Mouse (Mus musculus) liver, postnatal 0 days (tissue): ENCODE data around the gene Spg7. TPM values are rescaled to one million over a fixed set of nuclear protein-coding genes. Genes with fewer than 3 reads are reported as not detected.

Experiments used
- ATAC-seq: fragments of 200-750 bp; cut with Nextera tagmentation; 2 replicates; pipeline ENCODE4 v1.8.0; 2017; ENCODE audit warnings: mild to moderate bottlenecking, moderate library complexity
- DNase-seq: peaks from one replicate; pipeline ENCODE4 v3.0.0-alpha.2; 2016
- H3K27ac ChIP-seq: fragments of 300-500 bp; sonication (generic); 2 replicates; pipeline ENCODE4 v1.5.1; 2014; ENCODE audit warnings: antibody characterized with exemption, moderate library complexity, mild to moderate bottlenecking, low read depth
- H3K27me3 ChIP-seq: fragments of 300-500 bp; sonication (generic); 2 replicates; pipeline ENCODE4 v1.6.1; 2014; ENCODE audit warnings: low read length, control low read depth, mixed read lengths; ENCODE audit not compliant: insufficient read depth
- H3K36me3 ChIP-seq: fragments of 300-500 bp; sonication (generic); replicated peaks from 2 replicates; pipeline ENCODE4 v1.6.1; 2014; ENCODE audit warnings: mild to moderate bottlenecking, control low read depth, low read length, moderate library complexity, mixed read lengths; ENCODE audit not compliant: insufficient read depth
- H3K4me1 ChIP-seq: fragments of 300-500 bp; sonication (generic); 2 replicates; pipeline ENCODE4 v1.6.1; 2014; ENCODE audit warnings: antibody characterized with exemption, mild to moderate bottlenecking, control low read depth; ENCODE audit not compliant: insufficient read depth
- H3K4me2 ChIP-seq: fragments of 300-500 bp; sonication (generic); 2 replicates; pipeline ENCODE4 v1.6.1; 2014; ENCODE audit warnings: low read depth, mild to moderate bottlenecking, low read length, moderate library complexity, mixed read lengths
- H3K4me3 ChIP-seq: fragments of 300-500 bp; sonication (generic); 2 replicates; pipeline ENCODE4 v1.5.1; 2014; ENCODE audit warnings: low read depth, low read length
- H3K9ac ChIP-seq: fragments of 300-500 bp; sonication (generic); replicated peaks from 2 replicates; pipeline ENCODE4 v1.6.1; 2014; ENCODE audit warnings: mild to moderate bottlenecking, moderate library complexity
- H3K9me3 ChIP-seq: fragments of 300-500 bp; sonication (generic); 2 replicates; pipeline ENCODE4 v1.6.1; 2016; ENCODE audit warnings: mild to moderate bottlenecking, control low read depth, low read length, mixed read lengths
- CTCF ChIP-seq: sonication (generic); IDR thresholded peaks from 2 replicates; pipeline ENCODE4 v1.5.1; 2016; ENCODE audit warnings: antibody characterized with exemption, low read depth
- EP300 ChIP-seq: IDR thresholded peaks from 2 replicates; pipeline ENCODE4 v1.6.1; 2016; ENCODE audit warnings: antibody characterized with exemption, low read depth, mild to moderate bottlenecking
- WGBS: fragments of 180-500 bp; shearing (Covaris S2); extraction: QIAGEN DNeasy Blood & Tissue Kit; methylation state at CpG from one replicate; pipeline ENCODE4 v1.1.7; 2014; ENCODE audit not compliant: insufficient replicate concordance; 5-methylcytosine and 5-hydroxymethylcytosine counted together
- polyA plus RNA-seq: library from polyadenylated mRNA; unstranded; fragments of >200 nt; fragmentation: Nextera tagmentation; extraction: Ambion mirVana; gene quantifications from 2 replicates; pipeline ENCODE4 v1.2.1, GENCODE M21; 2015

The Spg7 gene
- polyA plus RNA-seq, 1 experiment from 2014 or later: 18.3 TPM

- peaks cover 20% of the 10 kb centered on the region for H3K4me1 ChIP-seq
- no peak overlapping the region for H3K4me2 ChIP-seq
- WGBS: 74% methylated on average over 7 of the region's 7 CpGs
- DNase-seq (no peak), ATAC-seq (peak; percentile 40)
- no peak overlapping the region for H3K27ac ChIP-seq
- no peak overlapping the region for H3K4me3 ChIP-seq
- TF ChIP-seq EP300 (no peak), CTCF (no peak)
- no peaks in the 10 kb centered on the region for H3K36me3 ChIP-seq
- H3K27me3 ChIP-seq: no peaks in the 10 kb centered on the region
- no peak overlapping the region for H3K9ac ChIP-seq
- H3K9me3 ChIP-seq: no peaks in the 10 kb centered on the region
Observed at GRCm38 (mm10) chr8:123048402-123048801, 14.3 kb upstream of the Spg7 start.

GRCm38 (mm10) chr8:123051458-123051857, 11.3 kb upstream of the Spg7 start:
- Histone ChIP-seq H3K4me3 (no peak overlapping the region), H3K36me3 (no peaks in the 10 kb centered on the region), H3K27me3 (no peaks in the 10 kb centered on the region), H3K27ac (peak overlapping the region; percentile 64), H3K9ac (no peak overlapping the region), H3K4me1 (peaks cover 7% of the 10 kb centered on the region), H3K4me2 (no peak overlapping the region), H3K9me3 (no peaks in the 10 kb centered on the region)
- DNase-seq: no peak
- 46% methylated on average over 5 of the region's 5 CpGs for WGBS
- ATAC-seq: peak; percentile 79
- TF ChIP-seq CTCF (no peak), EP300 (no peak)

- ATAC-seq: no peak
- Histone ChIP-seq H3K9me3 (no peaks in the 10 kb centered on the region), H3K4me1 (peaks cover 20% of the 10 kb centered on the region), H3K27ac (no peak overlapping the region), H3K4me3 (peak overlapping the region; percentile 98), H3K27me3 (no peaks in the 10 kb centered on the region), H3K36me3 (no peaks in the 10 kb centered on the region; the same call in 1 of the 2 replicates), H3K9ac (peak overlapping the region; percentile 96), H3K4me2 (peak overlapping the region; percentile 92)
- no peak for TF ChIP-seq EP300
- no peak for TF ChIP-seq CTCF
- DNase-seq: no peak
- WGBS: 82% methylated on average over 4 of the region's 4 CpGs
Observed at GRCm38 (mm10) chr8:123064072-123064471, 1.3 kb downstream of the Spg7 start.

GRCm38 (mm10) chr8:123064809-123065213, 2.1 kb downstream of the Spg7 start:
- Histone ChIP-seq H3K9ac (peak overlapping the region; percentile 96), H3K4me3 (peak overlapping the region; percentile 98), H3K36me3 (no peaks in the 10 kb centered on the region; the same call in 1 of the 2 replicates), H3K9me3 (no peaks in the 10 kb centered on the region), H3K27me3 (no peaks in the 10 kb centered on the region), H3K4me2 (peak overlapping the region; percentile 92), H3K4me1 (peaks cover 20% of the 10 kb centered on the region), H3K27ac (peak overlapping the region; percentile 91)
- 0% methylated on average over 14 of the region's 14 CpGs for WGBS
- TF ChIP-seq EP300 (no peak), CTCF (no peak)
- no peak for DNase-seq
- peak; percentile 39 for ATAC-seq

- Histone ChIP-seq H3K4me2 (peak overlapping the region; percentile 92), H3K4me1 (peaks cover 20% of the 10 kb centered on the region), H3K9ac (peak overlapping the region; percentile 96), H3K9me3 (no peaks in the 10 kb centered on the region), H3K27ac (peak overlapping the region; percentile 91), H3K4me3 (peak overlapping the region; percentile 98), H3K36me3 (no peaks in the 10 kb centered on the region; the same call in 1 of the 2 replicates), H3K27me3 (no peaks in the 10 kb centered on the region)
- ATAC-seq (peak; percentile 97), DNase-seq (peak; percentile 97)
- TF ChIP-seq CTCF (peak; percentile 68), EP300 (peak; percentile 50; the same call in 1 of the 2 replicates)
- 1% methylated on average over 84 of the region's 84 CpGs for WGBS
Observed at GRCm38 (mm10) chr8:123065214-123066100, 2.7 kb downstream of the Spg7 start.

GRCm38 (mm10) chr8:123066101-123066683, 3.5 kb downstream of the Spg7 start:
- ATAC-seq (no peak), DNase-seq (no peak)
- Histone ChIP-seq H3K4me1 (peaks cover 20% of the 10 kb centered on the region), H3K27ac (peak overlapping the region; percentile 91), H3K9me3 (no peaks in the 10 kb centered on the region), H3K4me2 (peak overlapping the region; percentile 92), H3K9ac (peak overlapping the region; percentile 96), H3K27me3 (no peaks in the 10 kb centered on the region), H3K4me3 (peak overlapping the region; percentile 98), H3K36me3 (no peaks in the 10 kb centered on the region; the same call in 1 of the 2 replicates)
- WGBS: 31% methylated on average over 7 of the region's 7 CpGs
- no peak for TF ChIP-seq EP300
- TF ChIP-seq CTCF: peak; percentile 40
